Mouse (Mus musculus): ENCODE data around the gene Gnas. TPM values are rescaled to one million over a fixed set of nuclear protein-coding genes. Genes with fewer than 3 reads are reported as not detected.
A peak's percentile ranks its signal among the peaks of the same experiment; 100 is the strongest.
"Not testable (repeated sequence)": the region's sequence is repeated elsewhere in the genome, so short reads cannot be mapped to it uniquely, and the experiment has no call there.

Gene Gnas
- total RNA-seq, 2 experiments from 2014 or later: 1,353 to 1,383 TPM

DNA sequence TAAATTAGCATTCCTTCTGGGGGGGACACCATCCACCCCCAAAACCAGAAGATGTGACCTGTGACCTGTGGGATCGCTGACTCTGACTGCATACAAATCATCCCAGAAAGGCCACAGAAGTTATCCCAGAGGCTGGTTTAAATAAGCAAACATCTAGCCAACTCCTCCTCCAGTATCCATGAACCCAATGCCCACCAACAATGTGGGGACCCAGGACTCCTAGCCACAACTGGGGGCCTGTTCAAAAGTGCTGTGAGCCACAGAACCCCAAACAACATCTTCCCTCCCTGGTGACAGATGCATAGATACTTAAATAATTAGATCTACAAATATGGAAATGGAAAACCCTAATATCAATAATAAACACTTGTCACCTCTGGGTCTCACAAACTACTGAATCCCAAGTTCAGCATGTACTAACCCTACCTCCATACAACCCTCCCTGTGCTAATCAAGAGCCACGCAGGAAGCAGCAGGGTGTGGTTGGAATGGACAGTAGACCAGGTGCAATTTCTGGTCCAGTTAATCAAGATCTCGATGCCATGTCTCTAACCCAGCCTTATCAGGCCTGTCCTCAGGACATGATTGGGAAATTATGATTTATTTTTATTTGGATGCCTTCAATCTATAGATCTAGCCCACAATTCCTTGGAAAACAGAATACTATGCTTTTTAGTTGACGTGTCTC is 56.9 kb downstream of the Gnas start:
- no peak for DNase-seq
- intact Hi-C loops (cut with DNase I): loop anchor here (10.0 kb wide), 1 partner anchor 1336 kb away; the partner anchor contains the start of gene Rae1

DNA sequence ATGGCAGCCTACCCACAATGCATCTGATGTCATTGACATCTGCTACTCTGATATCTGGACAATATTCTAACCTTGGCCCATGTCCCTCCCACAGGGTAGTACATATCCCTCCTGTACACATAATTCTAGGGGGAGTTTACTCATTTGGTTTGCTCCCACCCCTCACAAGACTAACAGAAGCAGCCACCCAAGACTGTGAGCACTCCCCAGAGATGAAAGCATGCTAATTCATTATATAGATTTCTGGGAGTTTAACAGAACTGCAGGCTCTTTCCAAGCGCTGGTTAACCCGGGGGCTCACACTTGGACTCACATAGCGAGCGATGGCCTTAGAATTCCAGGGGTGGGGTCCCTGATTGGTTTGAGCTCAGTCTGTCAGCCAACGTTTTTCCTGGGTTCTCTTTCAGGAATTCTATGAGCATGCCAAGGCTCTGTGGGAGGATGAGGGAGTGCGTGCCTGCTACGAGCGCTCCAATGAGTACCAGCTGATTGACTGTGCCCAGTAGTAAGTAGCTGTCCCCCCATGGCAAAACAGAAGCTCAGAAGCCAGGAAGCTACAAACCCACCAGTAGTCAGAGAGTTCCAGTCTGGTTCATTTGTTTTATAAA is 58.8 kb downstream of the Gnas start:
- no peak for DNase-seq
- intact Hi-C loops (cut with DNase I): loop anchor here (10.0 kb wide), 1 partner anchor 1338 kb away; the partner anchor contains the start of gene Rae1

DNA sequence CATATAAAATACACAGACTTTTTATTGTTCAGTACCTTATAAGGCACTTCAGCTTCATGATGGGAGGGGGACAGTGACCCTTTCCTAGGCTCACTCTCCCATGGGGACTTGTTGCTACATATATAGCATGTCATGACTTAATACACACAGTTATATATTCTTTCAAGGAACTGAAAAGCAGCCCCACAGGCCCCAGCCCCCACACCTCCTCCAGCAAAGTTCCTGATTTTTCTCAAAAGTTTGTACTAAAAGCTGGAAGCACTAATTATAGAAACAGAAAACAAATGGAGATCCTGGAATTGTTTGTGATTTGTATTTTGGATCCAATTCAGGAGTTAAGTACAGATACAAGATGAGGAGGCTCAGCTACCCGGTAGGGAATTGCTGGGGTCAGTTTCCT is 59.4 kb downstream of the Gnas start:
- no peak for DNase-seq
- intact Hi-C loops (cut with DNase I): loop anchor here (10.0 kb wide), 1 partner anchor 1339 kb away; the partner anchor contains the start of gene Rae1

DNA sequence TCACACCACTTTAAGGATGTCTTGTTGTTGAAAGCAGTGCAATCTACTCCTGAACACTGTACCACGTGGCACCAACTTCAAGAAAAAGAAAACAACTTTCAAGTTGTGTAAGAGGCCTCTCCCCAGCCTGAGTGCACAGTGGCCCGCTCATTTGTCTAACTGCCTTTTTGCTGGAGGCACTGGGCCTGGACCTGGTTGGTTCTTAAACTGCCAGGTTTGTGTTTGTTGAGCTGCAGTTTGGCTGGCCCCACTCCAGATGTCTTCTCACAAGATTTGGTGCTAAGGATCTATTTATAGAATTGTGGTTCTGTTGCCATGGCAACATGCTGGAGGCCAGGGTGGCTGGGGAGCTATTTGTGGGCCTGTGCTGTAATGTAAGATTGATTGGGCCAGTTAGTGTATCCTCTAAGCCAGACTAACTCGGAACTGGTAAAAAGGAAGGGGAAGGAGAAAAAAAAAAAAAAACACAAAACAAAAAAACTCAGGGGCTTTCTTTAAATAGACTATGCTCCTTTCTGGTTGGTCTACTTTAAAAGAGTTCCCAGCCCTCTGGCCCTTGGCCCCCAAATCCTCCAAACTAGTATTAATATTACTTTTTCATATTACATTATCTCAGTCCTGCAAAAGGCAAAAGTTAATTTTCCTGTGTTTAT is 60.0 kb downstream of the Gnas start:
- intact Hi-C loops (cut with DNase I): loop anchor here (2.0 to 10.0 kb wide), 2 partner anchors 15 to 1339 kb away; partner anchors contain the start of gene Rae1
- DNase-seq: peak; percentile 84 to 89

DNA sequence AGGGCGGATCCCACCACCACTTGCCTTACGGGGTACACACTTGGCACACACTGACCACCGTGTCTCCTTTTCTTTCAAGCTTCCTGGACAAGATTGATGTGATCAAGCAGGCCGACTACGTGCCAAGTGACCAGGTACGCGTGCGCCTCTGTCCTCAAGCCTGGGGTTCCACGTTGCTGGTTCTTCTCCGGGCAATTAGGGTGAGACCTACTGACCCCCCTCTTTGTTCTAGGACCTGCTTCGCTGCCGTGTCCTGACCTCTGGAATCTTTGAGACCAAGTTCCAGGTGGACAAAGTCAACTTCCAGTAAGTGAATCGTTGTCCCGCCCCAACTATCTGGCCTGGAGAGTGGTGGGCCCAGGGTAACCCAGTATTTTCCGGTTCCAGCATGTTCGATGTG is 60.9 kb downstream of the Gnas start:
- no peak for DNase-seq
- intact Hi-C loops (cut with DNase I): loop anchor here (2.0 to 10.0 kb wide), 2 partner anchors 16 to 1340 kb away; partner anchors contain the start of gene Rae1

DNA sequence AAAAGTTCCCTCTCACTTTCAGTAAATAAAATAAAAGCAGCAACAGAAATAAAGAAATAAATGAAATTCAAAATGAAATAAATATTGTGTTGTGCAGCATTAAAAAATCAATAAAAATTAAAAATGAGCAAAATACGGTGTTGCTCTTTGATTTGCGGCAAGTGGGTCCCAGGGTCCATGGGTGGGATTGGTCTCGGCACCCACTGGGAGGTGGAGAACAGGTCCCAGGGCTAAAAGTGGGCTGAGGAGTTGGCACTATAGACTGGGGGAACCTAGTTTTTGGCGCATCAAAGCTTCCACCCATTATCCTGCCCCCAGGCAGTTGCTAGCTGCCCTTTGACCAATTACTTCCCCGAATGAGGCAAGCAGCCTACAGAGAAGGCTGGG is 62.5 kb downstream of the Gnas start, which contains the start of gene Gm20721:
Gene Gm20721 (minus strand): TSS at position 101 of the 387 bp plus-strand sequence.
- intact Hi-C loops (cut with DNase I): loop anchor here (10.0 kb wide), 1 partner anchor 1342 kb away; the partner anchor contains the start of gene Rae1
- no peak for DNase-seq

DNA sequence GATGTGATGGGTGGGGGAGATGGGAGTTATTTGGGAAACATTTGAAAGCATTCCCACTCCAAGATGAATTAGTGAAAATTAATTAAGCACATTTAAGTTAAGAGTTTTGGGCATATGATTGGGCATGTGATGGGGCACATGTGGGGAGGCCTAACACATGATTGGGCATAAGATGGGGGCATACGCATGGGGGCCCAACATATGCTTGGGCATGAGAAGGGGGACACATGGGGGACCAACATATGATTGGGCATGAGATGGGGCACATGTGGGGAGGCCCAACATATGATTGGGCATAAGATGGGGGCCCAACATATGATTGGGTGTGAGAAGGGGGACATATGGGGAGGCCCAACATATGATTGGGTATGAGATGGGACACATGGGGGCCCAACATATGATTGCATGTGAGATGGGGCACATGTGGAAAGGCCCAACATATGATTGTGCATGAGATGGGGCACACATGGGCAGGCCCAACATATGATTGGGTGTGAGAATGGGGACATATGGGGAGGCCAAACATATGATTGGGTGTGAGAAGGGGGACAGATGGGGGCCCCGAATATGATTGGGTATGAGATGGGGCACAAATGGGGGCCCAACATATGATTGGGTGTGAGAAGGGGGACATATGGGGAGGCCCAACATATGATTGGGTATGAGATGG is 63.0 kb downstream of the Gnas start:
- intact Hi-C loops (cut with DNase I): loop anchor here (10.0 kb wide), 1 partner anchor 1342 kb away; the partner anchor contains the start of gene Rae1
- DNase-seq: not testable (repeated sequence)

DNA sequence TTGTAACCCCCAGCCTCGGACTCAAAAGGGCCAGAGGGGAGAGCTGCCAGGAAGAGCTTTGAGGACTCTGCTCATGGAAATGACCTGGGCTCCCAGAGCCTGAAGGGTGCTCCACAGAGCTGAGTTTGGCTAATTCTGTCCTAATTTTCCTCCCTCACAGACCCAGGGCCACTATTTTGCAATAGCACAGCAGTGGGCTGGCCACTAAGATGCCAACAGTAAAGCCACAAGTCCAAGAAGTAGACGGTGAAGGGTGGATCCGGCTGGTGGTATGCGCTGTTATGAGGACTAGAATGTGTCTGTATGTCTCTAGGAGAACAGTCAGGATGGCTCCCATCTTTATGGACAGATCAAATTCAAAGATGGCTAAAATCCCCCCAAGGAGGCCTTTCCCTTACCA is 74.4 kb downstream of the Gnas start:
- DNase-seq: no peak

DNA sequence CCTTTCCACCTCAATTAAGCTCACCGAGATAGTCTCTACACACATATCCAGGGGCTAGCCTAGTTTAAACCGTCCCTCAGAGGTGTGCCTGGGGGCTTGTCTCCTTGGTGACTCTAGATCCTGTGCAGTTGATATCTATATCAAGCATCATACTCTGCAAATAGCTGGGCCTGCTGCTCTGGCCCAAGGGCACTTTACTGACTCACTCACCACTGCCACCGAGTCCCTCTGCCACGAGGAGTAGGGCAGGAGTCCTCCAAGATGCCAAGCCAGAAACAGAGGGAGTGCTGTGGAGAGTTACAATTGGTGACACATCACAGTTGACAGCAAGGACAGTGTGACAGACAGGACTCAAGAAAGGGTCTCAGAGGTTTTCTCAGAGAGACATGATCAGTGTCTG is 75.5 kb downstream of the Gnas start:
- no peak for DNase-seq
- intact Hi-C loops (cut with DNase I): no loop called here

More for the DNA sequence above, 74.4 kb downstream of the Gnas start:
- intact Hi-C loops (cut with DNase I): no loop called here

DNA sequence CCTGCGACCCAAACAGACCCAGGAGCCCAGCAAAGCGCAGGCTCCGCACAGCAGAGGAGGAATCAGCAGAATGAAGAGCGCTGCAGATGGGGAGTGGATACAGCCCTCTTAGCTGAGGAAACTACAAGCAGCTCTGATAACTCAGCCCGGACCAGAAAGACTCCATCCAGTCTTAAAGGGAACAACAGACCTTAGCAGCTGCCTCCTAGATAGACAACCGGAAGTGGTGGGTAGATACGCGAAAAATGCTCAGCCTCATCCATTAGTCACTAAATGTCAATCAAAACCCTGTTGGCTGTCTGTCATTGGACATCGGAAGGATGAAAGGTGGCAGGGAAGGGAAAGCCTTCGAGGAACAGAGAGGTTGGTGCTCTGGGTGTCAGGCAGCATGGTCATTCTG is 82.5 kb downstream of the Gnas start:
- intact Hi-C loops (cut with DNase I): no loop called here
- DNase-seq: no peak

DNA sequence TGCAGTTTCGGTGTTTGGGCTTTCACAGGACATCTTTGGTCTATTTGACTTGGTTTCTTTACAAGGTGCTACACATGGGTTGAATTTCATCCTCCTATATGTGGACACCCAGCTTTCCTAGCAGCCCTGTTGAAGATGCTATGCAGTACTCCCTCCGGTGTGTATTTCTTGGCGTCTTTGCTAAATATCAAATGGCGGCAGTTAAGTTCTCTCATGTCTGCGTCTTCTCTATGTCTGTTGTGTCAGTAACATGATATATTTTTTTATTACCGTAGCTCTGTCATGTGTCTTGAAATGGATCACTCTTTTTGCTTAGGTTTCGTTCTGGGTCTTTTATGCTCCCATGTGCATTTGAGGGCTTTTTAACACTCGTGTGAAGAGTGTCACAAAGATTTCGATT is 96.9 kb downstream of the Gnas start:
- intact Hi-C loops (cut with DNase I): no loop called here
- DNase-seq: no peak

DNA sequence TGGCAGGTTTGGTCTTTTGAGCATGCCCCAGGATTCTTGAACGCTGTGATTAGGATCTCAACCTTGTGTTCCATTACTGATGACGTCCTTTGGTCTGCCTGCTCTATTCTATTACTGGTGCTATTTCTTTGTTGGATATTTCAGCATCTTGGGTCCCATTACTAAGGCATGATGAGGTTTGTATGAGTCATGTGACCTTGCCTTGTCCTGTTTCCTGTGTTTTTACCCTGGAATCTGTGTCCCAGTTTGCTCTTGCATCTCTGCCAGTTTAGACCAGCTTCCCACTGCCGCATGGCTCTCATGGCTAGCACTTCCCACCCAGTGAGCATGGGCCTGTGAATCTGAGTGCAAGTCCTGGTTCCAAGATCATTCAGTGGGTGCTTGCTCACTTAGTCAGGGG is 107.8 kb downstream of the Gnas start:
- DNase-seq: no peak
- intact Hi-C loops (cut with DNase I): no loop called here

DNA sequence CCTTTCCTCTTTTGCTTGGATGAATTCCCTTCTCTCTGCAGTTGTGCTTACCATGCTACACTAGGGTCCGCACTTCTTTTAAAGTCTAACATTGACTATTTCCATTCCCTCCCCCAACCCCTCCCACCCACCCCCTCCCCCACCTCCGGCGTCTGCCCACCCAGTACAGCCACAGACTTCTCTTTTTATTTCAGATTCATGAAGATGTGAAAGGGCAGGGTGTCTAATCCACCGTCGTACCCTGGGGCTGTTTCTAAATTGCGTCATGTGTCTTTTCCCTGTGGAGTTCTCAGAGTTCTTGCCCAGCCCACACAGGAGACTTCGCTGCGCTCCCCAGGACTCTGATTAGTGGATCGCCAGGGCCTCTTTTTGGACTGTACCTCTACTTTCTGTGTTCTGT is 108.4 kb downstream of the Gnas start:
- no peak for DNase-seq
- intact Hi-C loops (cut with DNase I): no loop called here

DNA sequence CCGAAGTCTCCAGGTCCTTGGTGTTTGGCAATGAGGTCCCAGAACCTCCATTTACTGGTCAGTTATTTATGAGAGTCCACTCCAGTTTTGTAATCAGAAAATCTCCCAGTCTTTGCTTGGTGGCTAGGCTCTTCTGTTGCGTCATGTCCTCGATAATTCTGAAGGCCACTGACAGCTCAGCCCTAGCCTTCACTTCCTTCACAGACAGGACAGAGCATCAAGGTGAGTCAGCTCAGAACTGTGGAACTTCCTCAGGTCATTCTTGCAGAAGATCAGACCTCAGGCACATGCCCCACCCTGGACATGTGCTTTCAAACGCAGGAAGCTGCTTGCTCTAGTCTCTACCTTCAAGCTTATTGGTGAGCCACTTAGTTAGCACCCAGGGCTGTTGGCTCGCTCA is 109.3 kb downstream of the Gnas start:
- intact Hi-C loops (cut with DNase I): no loop called here
- DNase-seq: no peak

Small RNAs within 50 kb of the gene (microRNA-seq; reads per million reads assigned to microRNA genes)
- 0 reads per million in 2 experiments for gene Gm27591
- gene Mir296: 237 to 1,560 reads per million in 2 experiments
- 2,952 to 4,751 reads per million in 2 experiments for gene Mir298

Other genes starting within 250 kb of the Gnas start
- 10 to 100 TPM; 25.9 to 30.0 TPM for gene Stx16, start 208.0 kb upstream of the Gnas start, total RNA-seq (2021)
- gene Npepl1, start 174.0 kb upstream of the Gnas start, total RNA-seq (2021): 10 to 100 TPM; 54.6 to 57.4 TPM
- gene Gm20721, start 62.4 kb downstream of the Gnas start, total RNA-seq (2021): 1 to 10 TPM; 1.7 to 1.8 TPM
- 10 to 100 TPM; 37.7 to 38.8 TPM for gene Nelfcd, start 131.5 kb downstream of the Gnas start, total RNA-seq (2021)
- gene Ctsz, start 154.7 kb downstream of the Gnas start, total RNA-seq (2021): 10 to 100 TPM; 36.6 to 42.1 TPM
- 1 to 10 TPM; 2.0 TPM for gene Tubb1, start 166.4 kb downstream of the Gnas start, total RNA-seq (2021)
- 1,000 to 10,000 TPM; 1,334 to 1,389 TPM for gene Atp5e, start 179.8 kb downstream of the Gnas start, total RNA-seq (2021)
- gene Prelid3b, start 188.8 kb downstream of the Gnas start, total RNA-seq (2021): 10 to 100 TPM; 59.8 to 72.3 TPM